Mouse (Mus musculus) testis, adult 2 months (tissue): ENCODE results near the gene Iqgap2.

ENCODE experiments used
- CTCF ChIP-seq: fragments of 200-500 bp; IDR thresholded peaks from 2 replicates; pipeline ENCODE4 v1.5.1; 2012; ENCODE audit warnings: low read depth, mild to moderate bottlenecking, inconsistent platforms, low read length, moderate library complexity; ENCODE audit not compliant: control insufficient read depth, insufficient read depth, insufficient replicate concordance
- POLR2A ChIP-seq: fragments of 200-500 bp; IDR thresholded peaks from 2 replicates; pipeline ENCODE4 v1.6.1; 2012; ENCODE audit warnings: low read depth, mild to moderate bottlenecking, inconsistent platforms, low read length, moderate library complexity; ENCODE audit not compliant: control insufficient read depth

GRCm38 (mm10) chr13:95591606-95592005 is 300.1 kb downstream of the Iqgap2 start:
- TF ChIP-seq POLR2A (no peak), CTCF (no peak)
